Mouse (Mus musculus) layer of hippocampus, postnatal 36 days (tissue): ENCODE results near the gene Rhob. TPM values are rescaled to one million over a fixed set of nuclear protein-coding genes. Genes with fewer than 3 reads are reported as not detected.
"Not testable (repeated sequence)": the region's sequence is repeated elsewhere in the genome, so short reads cannot be mapped to it uniquely, and the experiment has no call there.

Source experiments
- DNase-seq, 2 experiments: peaks; one replicate each; pipeline ENCODE4 v3.0.0; 2022
- total RNA-seq, 2 experiments: library from RNA; stranded (reverse); gene quantifications; 2 replicates each; pipeline ENCODE4 v1.2.3; 2021

The Rhob gene
- total RNA-seq, 2 experiments from 2014 or later, result 354 to 385 TPM

- no peak for DNase-seq
Measured at GRCm38 (mm10) chr12:8472051-8472450, 27.8 kb downstream of the Rhob start.

- DNase-seq, result peak; percentile 45
Measured at GRCm38 (mm10) chr12:8470962-8471361, 28.8 kb downstream of the Rhob start.

- DNase-seq, result no peak
Measured at GRCm38 (mm10) chr12:8469742-8470494, 29.9 kb downstream of the Rhob start.

- no peak for DNase-seq
Measured at GRCm38 (mm10) chr12:8468221-8468865, 31.5 kb downstream of the Rhob start.

- peak; percentile 50 to 56 for DNase-seq
Measured at GRCm38 (mm10) chr12:8467029-8467924, 32.5 kb downstream of the Rhob start.

- no peak for DNase-seq
Measured at GRCm38 (mm10) chr12:8465680-8466079, 34.1 kb downstream of the Rhob start.

- no peak for DNase-seq
Measured at GRCm38 (mm10) chr12:8464961-8465360, 34.8 kb downstream of the Rhob start.

- DNase-seq, result no peak
Measured at GRCm38 (mm10) chr12:8463599-8464160, 36.1 kb downstream of the Rhob start.

- DNase-seq, result no peak
Measured at GRCm38 (mm10) chr12:8462533-8462932, 37.3 kb downstream of the Rhob start.

GRCm38 (mm10) chr12:8461575-8461974 is 38.2 kb downstream of the Rhob start:
- not testable (repeated sequence) for DNase-seq

- DNase-seq, result no peak
Measured at GRCm38 (mm10) chr12:8458400-8458799, 41.4 kb downstream of the Rhob start.

- DNase-seq, result no peak
Measured at GRCm38 (mm10) chr12:8457052-8457451, 42.8 kb downstream of the Rhob start.

- no peak for DNase-seq
Measured at GRCm38 (mm10) chr12:8455046-8455445, 44.8 kb downstream of the Rhob start.

GRCm38 (mm10) chr12:8454487-8454886 is 45.3 kb downstream of the Rhob start:
- DNase-seq, result peak; percentile 76 to 80

- DNase-seq, result no peak
Measured at GRCm38 (mm10) chr12:8452766-8453621, 46.8 kb downstream of the Rhob start.

GRCm38 (mm10) chr12:8451571-8452485 is 48.0 kb downstream of the Rhob start:
- DNase-seq, result no peak

GRCm38 (mm10) chr12:8450639-8451038 is 49.2 kb downstream of the Rhob start:
- peak; percentile 73 to 78 for DNase-seq

GRCm38 (mm10) chr12:8450028-8450427 is 49.8 kb downstream of the Rhob start:
- peak in 1 of 2 experiments; percentile 56 for DNase-seq
